ENCODE assay signal across 8 mouse cellular contexts in the genomic region with DNA sequence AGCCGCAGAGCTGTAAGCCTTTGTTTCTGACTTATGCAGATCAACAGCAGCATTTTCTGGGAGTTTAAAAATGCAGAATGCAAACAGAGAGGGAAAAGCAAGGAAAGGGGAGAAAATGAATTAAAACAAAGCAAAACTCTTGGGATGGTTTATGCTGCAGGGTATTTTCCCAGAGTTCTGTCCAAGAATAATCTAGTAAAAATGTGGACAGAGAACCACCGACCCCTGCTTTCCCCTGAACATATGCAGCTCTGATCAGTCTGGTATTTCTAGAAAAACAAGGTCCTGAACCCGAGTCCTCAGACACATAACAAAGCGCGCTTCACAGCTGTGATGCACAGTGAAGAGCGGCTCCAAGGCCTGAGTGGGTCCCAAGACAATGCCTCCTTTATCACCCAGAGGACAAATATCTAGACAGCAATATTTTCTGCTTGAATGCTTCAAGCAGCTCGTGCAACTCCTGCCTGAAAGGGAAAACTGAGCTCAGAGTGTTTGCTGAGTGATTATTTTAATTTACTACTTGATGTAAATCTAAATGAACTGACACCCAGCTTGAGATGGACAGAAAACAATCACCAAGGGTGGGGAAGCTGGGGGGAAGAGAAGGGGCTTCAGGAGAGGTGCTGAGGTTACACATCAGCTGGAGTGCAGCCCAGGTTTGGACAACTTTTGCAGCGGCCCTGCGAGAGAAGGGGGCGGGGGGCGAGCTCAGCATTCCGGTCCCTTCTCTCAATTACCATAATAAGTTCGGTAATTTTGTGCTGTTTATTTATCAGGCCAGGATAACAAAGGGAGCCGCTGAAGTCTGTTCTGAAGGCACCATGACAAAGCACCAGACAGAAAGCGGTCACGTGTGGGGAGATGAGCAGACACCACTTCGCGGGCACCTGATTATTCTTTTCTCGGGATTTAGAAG.
A peak's percentile ranks its signal among the peaks of the same experiment; 100 is the strongest.
DNase-seq lines count a peak whose midpoint lies in the region; ATAC-seq lines count a peak whose summit lies in the region.

No protein-coding gene starts in this region.

- ATAC-seq in heart, embryonic 13.5 days (ENCODE audit: extremely low read depth, insufficient number of reproducible peaks, low FRiP score, low TSS enrichment), result no peak
- peak; percentile 66; the same call in 1 of the 2 replicates for ATAC-seq in intestine, embryonic 14.5 days (replicated peaks; ENCODE audit: low FRiP score, low TSS enrichment, low read depth)
- peak; percentile 88 for ATAC-seq in midbrain, embryonic 12.5 days (ENCODE audit: low FRiP score, low read depth)

- H3K9me3 ChIP-seq in heart, embryonic 13.5 days, result no peaks in the 10 kb centered on the region
- H3K9me3 ChIP-seq in intestine, embryonic 14.5 days (ENCODE audit: control insufficient read depth, low read length), result no peaks in the 10 kb centered on the region
- H3K9me3 ChIP-seq in midbrain, embryonic 12.5 days, result no peaks in the 10 kb centered on the region

- H3K9ac ChIP-seq in heart, embryonic 13.5 days, result peak overlapping the region; percentile 62
- no peak overlapping the region; the same call in 1 of the 2 replicates for H3K9ac ChIP-seq in intestine, embryonic 14.5 days (ENCODE audit: low read length)
- peak overlapping the region; percentile 34 for H3K9ac ChIP-seq in midbrain, embryonic 12.5 days (replicated peaks)

- 0 out of 2 replicates have a peak overlapping the region, but pooled peaks have one; percentile 2 for H3K27ac ChIP-seq in heart, embryonic 13.5 days (replicated peaks)
- no peak overlapping the region for H3K27ac ChIP-seq in intestine, embryonic 14.5 days (ENCODE audit: low read depth)
- peak overlapping the region; percentile 74 for H3K27ac ChIP-seq in midbrain, embryonic 12.5 days (replicated peaks)

- WGBS in heart, embryonic 13.5 days, result 13% methylated on average over 19 of the region's 19 CpGs
- WGBS in intestine, embryonic 14.5 days, result 11% methylated on average over 19 of the region's 19 CpGs
- 4% methylated on average over 19 of the region's 19 CpGs for WGBS in midbrain, embryonic 12.5 days

- H3K4me1 ChIP-seq in heart, embryonic 13.5 days, result peaks cover 20% of the 10 kb centered on the region
- H3K4me1 ChIP-seq in intestine, embryonic 14.5 days (replicated peaks; ENCODE audit: control insufficient read depth, insufficient read depth, low read length), result peaks cover 12% of the 10 kb centered on the region
- peaks cover 24% of the 10 kb centered on the region for H3K4me1 ChIP-seq in midbrain, embryonic 12.5 days

- no peak for DNase-seq in heart, adult 8-10 months (ENCODE audit: low spot score)
- peak; percentile 88 for DNase-seq in embryo, embryonic 10.5 days (ENCODE audit: low spot score)
- DNase-seq in intestine, embryonic 14.5 days (ENCODE audit: low spot score), result no peak
- DNase-seq in ovary, postnatal 14 days (ENCODE audit: low spot score), result no peak
- no peak for DNase-seq in gastrocnemius, adult 8-10 months (ENCODE audit: low spot score in 2 of 2)
- no peak for DNase-seq in kidney, adult 18-20 months

- H3K27me3 ChIP-seq in heart, embryonic 13.5 days (replicated peaks), result no peaks in the 10 kb centered on the region
- no peaks in the 10 kb centered on the region for H3K27me3 ChIP-seq in intestine, embryonic 14.5 days (replicated peaks; ENCODE audit: control insufficient read depth, insufficient read depth, low read length)
- no peaks in the 10 kb centered on the region for H3K27me3 ChIP-seq in midbrain, embryonic 12.5 days

- H3K4me3 ChIP-seq in heart, embryonic 13.5 days, result peak overlapping the region; percentile 49
- peak overlapping the region; percentile 32 for H3K4me3 ChIP-seq in intestine, embryonic 14.5 days (ENCODE audit: low read depth, low read length)
- H3K4me3 ChIP-seq in midbrain, embryonic 12.5 days, result peak overlapping the region; percentile 29

- peak overlapping the region; percentile 76 for H3K4me2 ChIP-seq in heart, embryonic 13.5 days
- H3K4me2 ChIP-seq in intestine, embryonic 14.5 days (ENCODE audit: low read length), result peak overlapping the region; percentile 66
- H3K4me2 ChIP-seq in midbrain, embryonic 12.5 days (replicated peaks), result peak overlapping the region; percentile 52

- H3K36me3 ChIP-seq in heart, embryonic 13.5 days, result no peaks in the 10 kb centered on the region
- no peaks in the 10 kb centered on the region for H3K36me3 ChIP-seq in intestine, embryonic 14.5 days (ENCODE audit: control insufficient read depth, insufficient read depth, low read length)
- H3K36me3 ChIP-seq in midbrain, embryonic 12.5 days, result no peaks in the 10 kb centered on the region
